Mouse (Mus musculus): ENCODE measurements around the gene Gm37240. TPM values are rescaled to one million over a fixed set of nuclear protein-coding genes. Genes with fewer than 3 reads are reported as not detected.
A peak's percentile ranks its signal among the peaks of the same experiment; 100 is the strongest.

The Gm37240 gene
- polyA plus RNA-seq, 1 experiment: 0.91 TPM

DNA sequence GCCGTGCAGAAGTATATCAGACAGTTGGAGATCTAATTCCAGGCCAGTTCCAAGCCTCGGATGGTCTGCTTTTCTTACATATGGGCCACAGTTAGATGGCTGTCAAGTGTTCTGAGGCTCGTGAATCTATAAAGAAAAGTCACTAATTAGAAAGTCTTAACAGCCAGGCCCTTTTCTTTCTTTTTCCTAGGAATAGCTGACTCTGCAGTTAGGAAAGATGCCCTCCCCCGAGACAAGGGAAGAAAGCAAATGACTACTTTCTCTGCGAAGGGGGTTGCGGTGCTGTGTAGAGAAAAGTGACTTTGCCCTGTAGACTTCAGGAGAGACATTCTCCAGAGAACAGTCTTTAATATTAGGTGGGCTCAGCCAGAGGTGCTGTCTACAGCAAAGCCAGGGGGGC is 399.9 kb downstream of the Gm37240 start:
- Histone ChIP-seq H3K4me3 (ENCODE audit: low read depth, low read length) (no peak overlapping the region), H3K27ac (ENCODE audit: insufficient read depth, low read length) (no peak overlapping the region), H3K9ac (ENCODE audit: low read depth, poor library complexity, severe bottlenecking) (no peak overlapping the region)

DNA sequence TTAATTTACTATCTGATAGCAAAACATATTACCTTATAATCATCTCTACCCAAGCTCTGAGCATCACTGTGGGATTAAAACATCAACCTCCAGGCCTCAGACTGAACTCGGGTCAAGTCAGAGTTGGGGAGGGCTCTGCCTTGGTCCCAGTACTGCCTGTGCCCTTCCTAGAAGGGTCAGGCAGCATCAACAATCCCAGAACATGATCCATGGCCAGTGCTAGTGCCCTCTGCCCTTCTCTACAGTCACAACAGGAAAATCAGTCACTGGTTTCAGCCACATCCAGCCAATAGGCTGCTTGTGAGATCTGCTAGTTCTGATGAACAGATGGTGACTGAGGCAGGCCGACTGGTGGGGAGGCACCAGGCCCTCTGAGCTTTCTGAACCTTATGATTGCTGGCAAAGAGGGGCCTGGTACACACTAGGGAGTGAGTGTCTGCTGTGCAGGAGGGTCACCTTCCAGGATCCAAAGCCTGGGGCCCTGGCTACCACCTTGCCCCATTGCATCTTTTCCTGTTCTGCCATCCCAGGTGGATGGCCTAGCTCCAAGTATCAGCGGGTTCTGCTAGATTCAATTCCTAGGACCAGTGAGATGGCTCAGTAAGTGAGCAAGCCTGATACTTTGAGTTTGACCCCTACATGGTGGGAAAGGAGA is 401.7 kb downstream of the Gm37240 start:
- Histone ChIP-seq H3K27me3 (ENCODE audit: control insufficient read depth, insufficient read depth, low read length, poor library complexity, severe bottlenecking) (no peaks in the 10 kb centered on the region), H3K9me3 (replicated peaks; ENCODE audit: control insufficient read depth, insufficient read depth, low read length, poor library complexity, severe bottlenecking) (peaks cover 2% of the 10 kb centered on the region; the same call in 1 of the 2 replicates), H3K4me1 (ENCODE audit: control insufficient read depth, insufficient read depth, low read length) (no peaks in the 10 kb centered on the region), H3K36me3 (ENCODE audit: control insufficient read depth, insufficient read depth, low read length, poor library complexity, severe bottlenecking) (no peaks in the 10 kb centered on the region), H3K4me3 (ENCODE audit: low read depth, low read length) (no peak overlapping the region), H3K27ac (ENCODE audit: insufficient read depth, low read length) (no peak overlapping the region), H3K9ac (ENCODE audit: low read depth, poor library complexity, severe bottlenecking) (no peak overlapping the region)
- no peak for TF ChIP-seq CTCF (IDR thresholded peaks at IDR 0.05; ENCODE audit: low read depth, low read length)
- TF ChIP-seq POLR2A (IDR thresholded peaks at IDR 0.05; ENCODE audit: insufficient read depth, low read length): no peak
- no peak for TF ChIP-seq EP300 (IDR thresholded peaks at IDR 0.05; ENCODE audit: insufficient read depth, low read depth, low read length)

More for the DNA sequence above, 399.9 kb downstream of the Gm37240 start:
- Histone ChIP-seq H3K4me1 (ENCODE audit: control insufficient read depth, insufficient read depth, low read length) (no peaks in the 10 kb centered on the region), H3K27me3 (ENCODE audit: control insufficient read depth, insufficient read depth, low read length, poor library complexity, severe bottlenecking) (no peaks in the 10 kb centered on the region), H3K9me3 (replicated peaks; ENCODE audit: control insufficient read depth, insufficient read depth, low read length, poor library complexity, severe bottlenecking) (no peaks in the 10 kb centered on the region), H3K36me3 (ENCODE audit: control insufficient read depth, insufficient read depth, low read length, poor library complexity, severe bottlenecking) (no peaks in the 10 kb centered on the region)
- no peak for TF ChIP-seq CTCF (IDR thresholded peaks at IDR 0.05; ENCODE audit: low read depth, low read length)
- TF ChIP-seq EP300 (IDR thresholded peaks at IDR 0.05; ENCODE audit: insufficient read depth, low read depth, low read length): no peak
- no peak for TF ChIP-seq POLR2A (IDR thresholded peaks at IDR 0.05; ENCODE audit: insufficient read depth, low read length)

DNA sequence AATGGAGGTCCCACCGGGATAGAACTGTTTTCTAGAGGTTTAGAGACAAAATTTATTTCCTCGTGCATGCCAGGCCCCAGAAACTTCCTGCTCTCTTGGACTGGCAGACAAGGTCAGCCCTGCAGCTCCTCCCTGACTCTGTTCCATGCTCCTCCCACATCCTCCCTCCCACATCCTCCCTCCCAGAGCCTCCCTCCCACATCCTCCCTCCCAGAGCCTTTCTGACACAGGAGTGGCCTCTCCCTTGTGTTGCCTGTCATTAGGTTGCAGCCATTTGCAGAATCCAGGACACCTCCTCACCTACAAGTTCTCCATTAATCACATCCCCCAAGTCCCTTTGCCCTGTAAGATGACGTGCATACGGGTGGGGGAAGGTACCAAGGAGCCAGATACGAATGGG is 404.7 kb downstream of the Gm37240 start:
- H3K4me3 ChIP-seq (ENCODE audit: low read depth, low read length): no peak overlapping the region
- no peak overlapping the region for H3K27ac ChIP-seq (ENCODE audit: insufficient read depth, low read length)
- H3K27me3 ChIP-seq (ENCODE audit: control insufficient read depth, insufficient read depth, low read length, poor library complexity, severe bottlenecking): no peaks in the 10 kb centered on the region
- no peaks in the 10 kb centered on the region for H3K36me3 ChIP-seq (ENCODE audit: control insufficient read depth, insufficient read depth, low read length, poor library complexity, severe bottlenecking)
- H3K9me3 ChIP-seq (replicated peaks; ENCODE audit: control insufficient read depth, insufficient read depth, low read length, poor library complexity, severe bottlenecking): peaks cover 2% of the 10 kb centered on the region; the same call in 1 of the 2 replicates
- no peaks in the 10 kb centered on the region for H3K4me1 ChIP-seq (ENCODE audit: control insufficient read depth, insufficient read depth, low read length)
- H3K9ac ChIP-seq (ENCODE audit: low read depth, poor library complexity, severe bottlenecking): no peak overlapping the region
- TF ChIP-seq EP300 (IDR thresholded peaks at IDR 0.05; ENCODE audit: insufficient read depth, low read depth, low read length): no peak
- TF ChIP-seq CTCF (IDR thresholded peaks at IDR 0.05; ENCODE audit: low read depth, low read length): no peak
- no peak for TF ChIP-seq POLR2A (IDR thresholded peaks at IDR 0.05; ENCODE audit: insufficient read depth, low read length)

- Histone ChIP-seq H3K9me3 (replicated peaks; ENCODE audit: control insufficient read depth, insufficient read depth, low read length, poor library complexity, severe bottlenecking) (peaks cover 2% of the 10 kb centered on the region; the same call in 1 of the 2 replicates), H3K36me3 (ENCODE audit: control insufficient read depth, insufficient read depth, low read length, poor library complexity, severe bottlenecking) (no peaks in the 10 kb centered on the region), H3K27ac (ENCODE audit: insufficient read depth, low read length) (no peak overlapping the region), H3K27me3 (ENCODE audit: control insufficient read depth, insufficient read depth, low read length, poor library complexity, severe bottlenecking) (no peaks in the 10 kb centered on the region), H3K4me3 (ENCODE audit: low read depth, low read length) (no peak overlapping the region), H3K9ac (ENCODE audit: low read depth, poor library complexity, severe bottlenecking) (no peak overlapping the region), H3K4me1 (ENCODE audit: control insufficient read depth, insufficient read depth, low read length) (no peaks in the 10 kb centered on the region)
- TF ChIP-seq CTCF (IDR thresholded peaks at IDR 0.05; ENCODE audit: low read depth, low read length): peak; percentile 22
- no peak for TF ChIP-seq EP300 (IDR thresholded peaks at IDR 0.05; ENCODE audit: insufficient read depth, low read depth, low read length)
Observed at GRCm38 (mm10) chr3:85480638-85481037, 406.7 kb downstream of the Gm37240 start.

GRCm38 (mm10) chr3:85478731-85479130 is 408.6 kb downstream of the Gm37240 start:
- Histone ChIP-seq H3K27ac (ENCODE audit: insufficient read depth, low read length) (no peak overlapping the region), H3K9ac (ENCODE audit: low read depth, poor library complexity, severe bottlenecking) (no peak overlapping the region), H3K36me3 (ENCODE audit: control insufficient read depth, insufficient read depth, low read length, poor library complexity, severe bottlenecking) (no peaks in the 10 kb centered on the region), H3K27me3 (ENCODE audit: control insufficient read depth, insufficient read depth, low read length, poor library complexity, severe bottlenecking) (no peaks in the 10 kb centered on the region), H3K4me3 (ENCODE audit: low read depth, low read length) (no peak overlapping the region), H3K4me1 (ENCODE audit: control insufficient read depth, insufficient read depth, low read length) (no peaks in the 10 kb centered on the region), H3K9me3 (replicated peaks; ENCODE audit: control insufficient read depth, insufficient read depth, low read length, poor library complexity, severe bottlenecking) (peaks cover 2% of the 10 kb centered on the region; the same call in 1 of the 2 replicates)
- TF ChIP-seq POLR2A (IDR thresholded peaks at IDR 0.05; ENCODE audit: insufficient read depth, low read length): no peak
- TF ChIP-seq CTCF (IDR thresholded peaks at IDR 0.05; ENCODE audit: low read depth, low read length): no peak
- TF ChIP-seq EP300 (IDR thresholded peaks at IDR 0.05; ENCODE audit: insufficient read depth, low read depth, low read length): no peak

DNA sequence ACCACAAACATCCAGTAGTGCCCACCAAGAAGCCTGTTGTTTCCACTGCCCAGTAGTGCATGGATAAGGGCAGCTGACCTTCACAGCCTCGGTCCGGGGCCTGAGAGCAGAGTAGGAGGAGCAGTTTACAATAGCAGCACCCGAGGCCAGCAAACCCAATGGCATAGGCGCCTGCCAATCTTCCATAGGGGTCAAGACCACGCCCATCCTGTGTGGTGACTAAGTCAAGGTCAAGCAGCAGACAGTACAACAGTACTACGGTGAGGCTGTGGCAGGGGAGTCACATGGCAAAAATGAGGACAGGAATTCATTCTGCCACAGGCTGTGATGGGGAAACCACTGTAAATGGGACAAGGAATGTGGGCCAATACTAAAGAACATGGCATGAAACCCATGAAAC is 417.6 kb downstream of the Gm37240 start:
- no peak overlapping the region for H3K4me3 ChIP-seq (ENCODE audit: low read depth, low read length)
- H3K27me3 ChIP-seq (ENCODE audit: control insufficient read depth, insufficient read depth, low read length, poor library complexity, severe bottlenecking): no peaks in the 10 kb centered on the region
- no peaks in the 10 kb centered on the region for H3K4me1 ChIP-seq (ENCODE audit: control insufficient read depth, insufficient read depth, low read length)
- no peak overlapping the region for H3K9ac ChIP-seq (ENCODE audit: low read depth, poor library complexity, severe bottlenecking)
- H3K27ac ChIP-seq (ENCODE audit: insufficient read depth, low read length): no peak overlapping the region
- no peaks in the 10 kb centered on the region for H3K36me3 ChIP-seq (ENCODE audit: control insufficient read depth, insufficient read depth, low read length, poor library complexity, severe bottlenecking)
- TF ChIP-seq CTCF (IDR thresholded peaks at IDR 0.05; ENCODE audit: low read depth, low read length): no peak
- no peak for TF ChIP-seq POLR2A (IDR thresholded peaks at IDR 0.05; ENCODE audit: insufficient read depth, low read length)
- no peak for TF ChIP-seq EP300 (IDR thresholded peaks at IDR 0.05; ENCODE audit: insufficient read depth, low read depth, low read length)
- no peaks in the 10 kb centered on the region for H3K9me3 ChIP-seq (replicated peaks; ENCODE audit: control insufficient read depth, insufficient read depth, low read length, poor library complexity, severe bottlenecking)

Measured in ES-Bruce4 (cell line).